ENCODE assay signal across 8 mouse cellular contexts in the genomic region with DNA sequence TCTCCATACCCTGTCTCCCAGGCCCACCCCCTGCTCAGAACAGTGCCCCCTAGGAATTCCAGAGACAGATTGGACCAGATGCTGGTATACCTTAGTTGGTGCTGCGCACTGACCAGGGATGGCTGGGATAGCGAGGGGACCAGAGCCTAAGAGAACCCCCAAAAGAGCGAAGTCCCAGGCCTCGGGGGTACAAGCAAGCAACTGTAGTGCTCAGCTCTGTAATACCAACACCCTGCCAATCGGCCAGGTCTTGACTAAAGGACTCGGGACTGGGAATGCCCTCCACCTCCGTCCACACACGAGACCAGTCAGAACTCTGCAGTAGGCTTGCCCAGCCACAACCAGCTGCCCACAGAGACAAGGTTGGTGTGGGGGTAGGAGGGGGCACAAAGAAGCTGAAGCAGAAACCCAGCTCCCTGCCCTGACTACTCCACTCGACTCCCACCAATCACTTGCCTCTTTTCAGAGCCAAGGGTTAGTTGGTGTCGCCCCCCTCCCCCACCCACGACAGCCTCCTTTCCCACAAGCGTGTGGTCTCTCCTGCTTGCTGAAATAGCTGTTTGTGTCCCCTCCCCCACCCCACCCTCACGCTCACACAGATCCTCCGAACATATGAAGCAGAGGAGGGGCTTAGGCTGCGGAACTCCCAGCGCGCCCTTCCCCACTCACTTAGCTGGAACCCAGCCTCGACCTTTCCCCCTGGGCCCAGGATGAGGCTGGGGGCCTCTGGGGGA. TPM values are rescaled to one million over a fixed set of nuclear protein-coding genes. Genes with fewer than 3 reads are reported as not detected.
DNase-seq lines count a peak whose midpoint lies in the region; ATAC-seq and TF ChIP-seq lines count a peak whose summit lies in the region.

No protein-coding gene starts in this region.

- peak; percentile 55; the same call in 1 of the 2 replicates for ATAC-seq in lung, embryonic 14.5 days (ENCODE audit: insufficient read depth)
- ATAC-seq in forebrain, postnatal 0 days: peak; percentile 72
- ATAC-seq in liver, embryonic 11.5 days (replicated peaks; ENCODE audit: low FRiP score): no peak

- peak overlapping the region; percentile 54 for H3K4me2 ChIP-seq in lung, embryonic 14.5 days
- peak overlapping the region; percentile 46 for H3K4me2 ChIP-seq in forebrain, postnatal 0 days (ENCODE audit: low read depth)
- 0 out of 2 replicates have a peak overlapping the region, but pooled peaks have one; percentile 12 for H3K4me2 ChIP-seq in liver, embryonic 11.5 days

- 0 out of 2 replicates have a peak, but pooled peaks cover 4% of the 10 kb centered on the region for H3K27me3 ChIP-seq in lung, embryonic 14.5 days (ENCODE audit: insufficient read depth, low read length)
- no peaks in the 10 kb centered on the region for H3K27me3 ChIP-seq in forebrain, postnatal 0 days (ENCODE audit: insufficient read depth, low read length)
- peaks cover 6% of the 10 kb centered on the region for H3K27me3 ChIP-seq in liver, embryonic 11.5 days (replicated peaks; ENCODE audit: control insufficient read depth, insufficient read depth, low read length)

- no peaks in the 10 kb centered on the region for H3K4me1 ChIP-seq in lung, embryonic 14.5 days (ENCODE audit: insufficient read depth)
- 0 out of 2 replicates have a peak, but pooled peaks cover 5% of the 10 kb centered on the region for H3K4me1 ChIP-seq in forebrain, postnatal 0 days (ENCODE audit: insufficient read depth)
- H3K4me1 ChIP-seq in liver, embryonic 11.5 days (replicated peaks; ENCODE audit: control insufficient read depth, insufficient read depth, low read length): peaks cover 8% of the 10 kb centered on the region; the same call in 1 of the 2 replicates

- no peaks in the 10 kb centered on the region for H3K36me3 ChIP-seq in lung, embryonic 14.5 days (ENCODE audit: insufficient read depth)
- H3K36me3 ChIP-seq in forebrain, postnatal 0 days (ENCODE audit: insufficient read depth): no peaks in the 10 kb centered on the region
- no peaks in the 10 kb centered on the region for H3K36me3 ChIP-seq in liver, embryonic 11.5 days (ENCODE audit: control insufficient read depth, insufficient read depth, low read length)

- no peak for TF ChIP-seq CTCF in lung, embryonic 14.5 days (IDR thresholded peaks at IDR 0.05; ENCODE audit: low read depth)
- no peak for TF ChIP-seq CTCF in forebrain, postnatal 0 days (IDR thresholded peaks at IDR 0.05; ENCODE audit: low read depth)

- H3K4me3 ChIP-seq in lung, embryonic 14.5 days (ENCODE audit: low read depth, low read length): no peak overlapping the region
- no peak overlapping the region for H3K4me3 ChIP-seq in forebrain, postnatal 0 days (ENCODE audit: low read depth, low read length)
- H3K4me3 ChIP-seq in liver, embryonic 11.5 days (ENCODE audit: low read depth, low read length): no peak overlapping the region

- H3K9ac ChIP-seq in lung, embryonic 14.5 days: peak overlapping the region; percentile 31
- H3K9ac ChIP-seq in forebrain, postnatal 0 days: peak overlapping the region; percentile 25
- H3K9ac ChIP-seq in liver, embryonic 11.5 days (ENCODE audit: low read depth, low read length): no peak overlapping the region

- H3K9me3 ChIP-seq in lung, embryonic 14.5 days (ENCODE audit: low read depth, low read length): no peaks in the 10 kb centered on the region
- H3K9me3 ChIP-seq in forebrain, postnatal 0 days (ENCODE audit: low read length): no peaks in the 10 kb centered on the region
- no peaks in the 10 kb centered on the region for H3K9me3 ChIP-seq in liver, embryonic 11.5 days (ENCODE audit: control insufficient read depth, low read length)

- peak; percentile 39 for DNase-seq in lung, embryonic 14.5 days
- no peak for DNase-seq in lung, postnatal 10 days
- peak; percentile 44 for DNase-seq in forebrain, postnatal 0 days
- no peak for DNase-seq in liver, embryonic 11.5 days (ENCODE audit: low spot score)
- peak; percentile 90 for DNase-seq in thymus, postnatal 0 days (ENCODE audit: low spot score)
- DNase-seq in left cerebral cortex, adult 11 months (ENCODE audit: low spot score): no peak
- no peak for DNase-seq in urinary bladder, adult 2 months (ENCODE audit: low spot score)
- no peak for DNase-seq in ovary, postnatal 10 days (ENCODE audit: low spot score)

- WGBS in lung, embryonic 14.5 days: 39% methylated on average over 18 of the region's 18 CpGs
- 39% methylated on average over 18 of the region's 18 CpGs for WGBS in forebrain, postnatal 0 days
- WGBS in liver, embryonic 11.5 days: 50% methylated on average over 17 of the region's 18 CpGs

- no peak overlapping the region for H3K27ac ChIP-seq in lung, embryonic 14.5 days (ENCODE audit: low read depth)
- no peak overlapping the region for H3K27ac ChIP-seq in forebrain, postnatal 0 days (ENCODE audit: low read depth, low read length)
- H3K27ac ChIP-seq in liver, embryonic 11.5 days (ENCODE audit: low read depth, low read length): no peak overlapping the region

RNA-seq across cellular contexts. Expression of a gene that starts 7.5 kb away (rescaled TPM):
- 5.3 and 5.5 TPM in 2 replicates for polyA plus RNA-seq in lung, embryonic 14.5 days (2014; fragmentation: Nextera tagmentation; extraction: Ambion mirVana)
- total RNA-seq in forebrain, postnatal 0 days (2014; rRNA removed): 37.9 and 49.9 TPM in 2 replicates
- polyA plus RNA-seq in forebrain, postnatal 0 days (2015; fragmentation: Nextera tagmentation; extraction: Ambion mirVana): 14.1 and 17.6 TPM in 2 replicates
- 1.4 and 2.0 TPM in 2 replicates for polyA plus RNA-seq in liver, embryonic 11.5 days (2014; fragmentation: Nextera tagmentation; extraction: Ambion mirVana)
- polyA plus RNA-seq in thymus, postnatal 0 days (2015; fragmentation: Nextera tagmentation; extraction: Ambion mirVana): 1.4 and 1.7 TPM in 2 replicates
- polyA plus RNA-seq in urinary bladder, adult 2 months (2012; rRNA removed): 7.5 and 8.5 TPM in 2 replicates

RNA-seq across cellular contexts. Expression of a gene that starts 56.2 kb away (rescaled TPM):
- polyA plus RNA-seq in lung, embryonic 14.5 days (2014; fragmentation: Nextera tagmentation; extraction: Ambion mirVana): 44.5 and 46.4 TPM in 2 replicates
- 33.6 and 36.9 TPM in 2 replicates for total RNA-seq in forebrain, postnatal 0 days (2014; rRNA removed)
- 32.1 and 36.6 TPM in 2 replicates for polyA plus RNA-seq in forebrain, postnatal 0 days (2015; fragmentation: Nextera tagmentation; extraction: Ambion mirVana)
- 39.9 and 42.5 TPM in 2 replicates for polyA plus RNA-seq in liver, embryonic 11.5 days (2014; fragmentation: Nextera tagmentation; extraction: Ambion mirVana)
- 37.1 and 38.5 TPM in 2 replicates for polyA plus RNA-seq in thymus, postnatal 0 days (2015; fragmentation: Nextera tagmentation; extraction: Ambion mirVana)
- 17.3 and 17.8 TPM in 2 replicates for polyA plus RNA-seq in urinary bladder, adult 2 months (2012; rRNA removed)

Comparison
In these comparisons a context has a peak if more than half of its experiments do, and no peak if none do; other contexts are left out.
1. DNase-seq: peak in lung, embryonic 14.5 days (single experiment), forebrain, postnatal 0 days (single experiment) and thymus, postnatal 0 days (single experiment); none in lung, postnatal 10 days (single experiment), liver, embryonic 11.5 days (single experiment), left cerebral cortex, adult 11 months (single experiment), urinary bladder, adult 2 months (single experiment) and ovary, postnatal 10 days (single experiment).
2. Peak in every context shown above with its lines, with median percentiles within 50 percentile points of each other: H3K4me2 ChIP-seq.